Mouse (Mus musculus) left cerebral cortex, adult 8-10 months (tissue): Measurements from ENCODE around the gene Fscn3. TPM values are rescaled to one million over a fixed set of nuclear protein-coding genes. Genes with fewer than 3 reads are reported as not detected.
A peak's percentile ranks its signal among the peaks of the same experiment; 100 is the strongest.

Source experiments
- DNase-seq, 2 experiments: peaks; one replicate each; pipeline ENCODE4 v3.0.0; 2022; ENCODE audit warnings: low spot score in 2 of 2
- total RNA-seq, 4 experiments: library from RNA; stranded (reverse); gene quantifications; 2 replicates each; pipeline ENCODE4 v1.2.4; 2022

Gene Fscn3
- total RNA-seq: not detected

- no peak for DNase-seq
Observed at GRCm38 (mm10) chr6:28427096-28427839, at the start of gene Fscn3. Fscn3 (plus strand) TSS chr6:28427789.

DNA sequence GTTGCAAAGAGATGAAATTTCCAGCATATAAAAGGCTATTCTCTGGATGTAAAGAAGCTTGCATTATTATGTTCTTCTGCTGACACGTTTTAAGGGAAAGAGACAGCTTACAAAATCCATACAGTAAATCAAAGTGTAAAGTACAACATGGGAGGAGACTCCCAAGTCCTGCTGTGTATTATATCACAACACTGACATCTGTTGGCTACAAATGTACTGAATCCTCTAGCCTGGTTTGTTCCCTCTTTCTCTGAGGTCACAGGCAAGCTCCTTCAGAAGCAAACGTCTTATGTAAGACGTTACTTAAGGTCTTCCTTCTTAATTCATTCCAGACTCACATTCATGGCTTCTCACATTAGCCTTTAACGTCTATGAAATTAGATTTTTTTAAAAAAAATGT, 45.6 kb upstream of the Fscn3 start:
- no peak for DNase-seq

- DNase-seq: no peak
Observed at GRCm38 (mm10) chr6:28385169-28385568, 42.4 kb upstream of the Fscn3 start.

DNA sequence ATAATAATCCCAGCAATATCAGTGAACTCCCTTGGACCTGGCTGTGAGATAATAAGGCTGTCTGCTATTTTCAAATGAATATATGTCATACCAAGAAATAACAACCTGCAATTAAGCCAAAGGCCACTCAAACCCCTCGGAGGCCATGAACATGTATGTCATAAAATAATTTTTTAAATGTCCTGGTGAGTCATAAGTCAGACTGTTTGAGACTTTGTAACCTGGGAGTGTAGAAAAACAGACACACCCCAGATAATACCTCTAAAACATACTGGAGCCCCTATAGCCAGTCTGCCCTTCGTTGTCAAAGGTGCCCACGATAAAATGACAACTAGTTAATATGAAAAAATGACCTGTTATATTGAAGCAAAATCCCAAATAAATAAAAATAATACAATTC, 38.6 kb upstream of the Fscn3 start:
- DNase-seq: no peak

- no peak for DNase-seq
Observed at GRCm38 (mm10) chr6:28396051-28396852, 31.3 kb upstream of the Fscn3 start.

DNA sequence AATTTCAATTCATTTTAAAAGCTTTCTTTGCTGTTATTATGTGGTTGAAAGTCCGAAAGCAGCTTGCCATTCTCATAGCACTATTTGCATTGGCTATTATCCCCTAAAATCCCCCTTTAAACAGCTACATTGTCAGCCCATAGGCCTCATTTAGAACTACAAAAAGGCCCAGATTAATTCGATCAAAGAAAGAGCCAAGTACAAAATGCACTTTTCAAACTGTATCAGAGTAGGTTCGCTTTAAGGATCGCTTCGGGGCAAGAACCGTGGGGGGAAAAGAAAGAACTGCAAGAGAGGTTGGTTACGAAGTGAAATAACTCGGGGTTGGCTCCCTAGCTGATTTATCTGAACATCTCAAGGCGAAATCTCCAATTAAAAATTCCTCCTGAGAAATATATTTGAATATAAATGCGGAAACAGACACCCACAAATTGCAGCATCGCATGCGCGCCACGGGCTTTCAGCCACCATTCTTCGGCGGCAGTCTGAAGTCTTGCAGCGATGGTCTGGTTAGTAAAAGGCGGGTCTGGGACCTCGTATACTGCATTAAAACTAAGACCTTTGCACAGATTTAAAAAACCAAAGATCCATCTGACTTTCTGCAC, 30.6 kb upstream of the Fscn3 start:
- no peak for DNase-seq

DNA sequence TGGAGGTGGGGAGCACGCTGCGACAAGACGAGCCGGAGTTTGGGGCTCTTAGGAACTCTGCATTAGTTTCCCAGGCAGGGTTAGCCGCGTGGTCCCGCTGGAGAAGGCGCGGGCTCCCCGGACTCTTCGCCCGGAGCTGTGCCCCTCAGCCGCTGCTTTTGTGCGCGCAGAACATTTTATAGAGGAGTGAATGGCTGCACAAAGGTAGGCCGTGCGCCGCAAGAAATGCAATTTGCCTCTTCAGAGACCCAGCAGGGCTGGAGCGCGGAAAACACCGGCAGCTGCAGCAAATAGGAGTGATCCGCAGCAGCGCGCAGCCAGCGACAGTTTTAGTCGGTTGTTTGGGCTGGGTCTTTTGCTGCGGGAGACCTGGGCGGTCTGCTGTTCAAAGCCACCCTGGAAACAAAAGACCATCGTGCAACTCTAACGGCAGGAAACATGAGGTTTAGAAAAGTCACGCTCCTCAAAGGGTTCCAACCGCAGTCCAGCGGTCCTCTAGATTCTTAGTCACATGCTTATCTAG, 29.8 kb upstream of the Fscn3 start, which contains the start of gene Zfp800:
TSS of gene Zfp800 (minus strand) at position 325 of the 523 bp plus-strand sequence.
- no peak for DNase-seq

DNA sequence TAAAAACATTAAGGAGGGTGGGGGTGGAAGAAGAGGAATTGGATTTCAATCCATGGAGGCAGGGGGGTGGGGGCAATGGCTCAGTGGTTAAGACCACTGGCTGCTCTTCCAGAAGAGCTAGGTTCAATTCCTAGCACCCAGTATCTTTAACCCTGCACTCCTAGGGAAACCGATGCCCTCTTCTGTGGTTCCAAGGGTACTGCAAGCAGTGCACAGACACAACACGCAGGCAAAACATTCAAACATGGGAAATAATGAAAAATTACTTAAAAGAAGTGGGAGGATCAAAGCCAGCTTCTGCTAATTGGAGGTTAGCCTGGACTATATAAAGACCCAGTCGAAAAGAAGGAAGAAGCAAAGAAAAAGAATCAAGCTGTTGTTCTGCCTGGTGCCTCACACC, 28.9 kb upstream of the Fscn3 start:
- no peak for DNase-seq

- DNase-seq: no peak
Observed at GRCm38 (mm10) chr6:28399791-28400190, 27.8 kb upstream of the Fscn3 start.

DNA sequence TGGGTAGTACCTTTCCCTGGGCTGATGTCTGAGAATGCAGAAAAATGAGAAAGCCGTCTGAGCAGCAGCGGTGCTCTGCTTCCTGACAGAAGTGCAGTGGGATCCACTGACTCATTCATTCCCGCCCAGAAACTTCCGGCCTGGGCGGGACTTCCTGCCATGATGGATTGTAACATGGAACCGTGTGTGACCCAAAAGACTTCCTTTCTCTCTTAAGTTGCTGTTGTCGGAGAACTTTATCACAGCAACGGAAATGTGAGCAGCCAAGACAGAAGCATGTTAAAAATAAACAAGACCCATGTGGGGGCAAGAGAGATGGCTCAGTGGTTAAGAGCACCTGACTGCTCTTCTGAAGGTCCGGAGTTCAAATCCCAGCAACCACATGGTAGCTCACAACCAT, 17.5 kb upstream of the Fscn3 start:
- no peak for DNase-seq

- no peak for DNase-seq
Observed at GRCm38 (mm10) chr6:28411236-28411635, 16.4 kb upstream of the Fscn3 start.

- no peak for DNase-seq
Observed at GRCm38 (mm10) chr6:28416981-28417380, 10.6 kb upstream of the Fscn3 start.

DNA sequence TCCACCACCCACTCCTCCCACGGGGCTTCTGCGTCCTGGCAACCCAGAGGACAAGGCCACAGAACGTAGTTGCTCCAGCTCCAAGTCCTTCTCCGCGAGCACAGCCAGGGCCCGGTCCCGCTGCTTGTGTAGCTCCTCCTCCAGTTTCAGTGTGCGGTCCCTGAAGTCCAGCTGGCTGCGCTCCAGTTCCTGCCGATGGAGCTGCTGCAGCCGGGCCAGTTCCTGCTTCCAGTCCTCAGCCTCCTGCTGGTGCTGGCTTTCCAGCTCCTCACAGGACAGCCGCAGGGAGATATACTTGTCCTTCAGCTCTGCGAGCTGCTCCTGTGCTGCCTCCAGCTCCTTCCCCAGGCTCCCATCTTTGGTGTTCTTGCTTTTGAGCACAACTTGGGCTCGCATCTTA, 9.1 kb upstream of the Fscn3 start:
- peak in 1 of 2 experiments; percentile 50 for DNase-seq

DNA sequence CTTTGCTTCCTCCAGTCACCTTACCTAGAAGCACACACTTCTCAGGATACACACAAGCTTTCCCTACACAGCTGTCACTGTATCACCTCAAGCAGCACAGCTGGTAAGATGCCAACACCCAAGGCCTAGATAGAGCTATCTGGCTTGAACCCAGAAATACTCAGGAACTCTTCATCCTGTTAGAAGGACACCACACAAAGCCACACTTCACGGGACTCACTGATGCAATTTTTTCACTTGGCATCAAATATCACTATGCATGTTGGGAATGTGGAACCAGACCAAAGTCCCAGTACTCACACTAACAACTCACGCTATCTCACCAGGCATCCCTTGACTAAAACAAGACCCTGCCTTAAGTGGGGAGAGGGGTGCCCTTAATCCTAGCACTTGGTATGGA, 7.9 kb upstream of the Fscn3 start:
- no peak for DNase-seq

- DNase-seq: peak in 1 of 2 experiments; percentile 29
Observed at GRCm38 (mm10) chr6:28420361-28420760, 7.2 kb upstream of the Fscn3 start.

- DNase-seq: no peak
Observed at GRCm38 (mm10) chr6:28420865-28421264, 6.7 kb upstream of the Fscn3 start.

DNA sequence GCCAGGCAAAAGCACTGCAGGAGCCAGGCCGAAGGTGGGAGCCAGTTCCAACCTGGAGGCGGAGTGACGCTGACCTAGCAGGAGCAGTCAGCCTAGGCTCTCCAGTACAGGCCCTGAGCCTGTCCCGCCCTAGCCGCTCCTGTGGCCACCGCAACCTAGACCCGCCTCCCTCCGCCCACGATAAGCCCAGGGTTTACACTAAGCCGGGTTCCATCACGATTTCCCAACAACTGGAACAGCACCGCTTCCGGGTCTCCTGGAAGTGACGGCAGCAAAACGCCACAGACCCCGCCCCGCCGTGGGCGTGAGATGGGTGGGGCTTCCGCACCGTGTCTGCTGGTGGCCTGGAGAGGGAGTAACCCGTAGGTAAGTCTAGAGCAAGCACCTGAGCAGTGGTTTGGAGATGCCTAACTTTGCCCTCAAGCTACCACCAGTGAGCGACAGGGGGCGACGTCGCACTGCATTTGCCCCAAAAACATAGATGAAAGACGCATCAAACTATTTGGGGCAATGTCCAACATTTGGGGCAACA, 6.1 kb upstream of the Fscn3 start:
- peak; percentile 87 to 94 for DNase-seq

- no peak for DNase-seq
Observed at GRCm38 (mm10) chr6:28422651-28423290, 4.8 kb upstream of the Fscn3 start.

DNA sequence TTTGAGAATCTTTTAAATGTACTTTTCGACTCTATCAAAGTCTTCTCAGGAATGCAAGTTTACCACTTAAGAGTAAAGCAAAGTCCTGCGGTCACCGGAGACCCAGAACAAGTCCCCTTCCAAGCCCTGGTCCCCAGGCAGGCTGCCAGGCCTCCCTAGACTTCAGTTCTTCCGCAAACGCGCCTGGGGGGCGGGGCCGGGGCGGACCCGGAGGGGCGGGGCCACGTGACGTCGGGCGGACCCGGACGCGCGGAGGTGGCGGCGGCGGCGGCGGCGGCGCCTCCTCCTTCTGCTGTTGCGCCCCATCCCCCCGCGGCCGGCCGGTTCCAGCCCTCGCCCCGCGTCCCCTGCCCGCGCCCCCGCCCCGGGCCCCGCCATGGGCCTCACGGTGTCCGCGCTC, 4.3 kb upstream of the Fscn3 start, which contains the start of gene Arf5:
TSS of gene Arf5 (plus strand) at position 248 of the 400 bp plus-strand sequence.
- peak; percentile 80 to 89 for DNase-seq

DNA sequence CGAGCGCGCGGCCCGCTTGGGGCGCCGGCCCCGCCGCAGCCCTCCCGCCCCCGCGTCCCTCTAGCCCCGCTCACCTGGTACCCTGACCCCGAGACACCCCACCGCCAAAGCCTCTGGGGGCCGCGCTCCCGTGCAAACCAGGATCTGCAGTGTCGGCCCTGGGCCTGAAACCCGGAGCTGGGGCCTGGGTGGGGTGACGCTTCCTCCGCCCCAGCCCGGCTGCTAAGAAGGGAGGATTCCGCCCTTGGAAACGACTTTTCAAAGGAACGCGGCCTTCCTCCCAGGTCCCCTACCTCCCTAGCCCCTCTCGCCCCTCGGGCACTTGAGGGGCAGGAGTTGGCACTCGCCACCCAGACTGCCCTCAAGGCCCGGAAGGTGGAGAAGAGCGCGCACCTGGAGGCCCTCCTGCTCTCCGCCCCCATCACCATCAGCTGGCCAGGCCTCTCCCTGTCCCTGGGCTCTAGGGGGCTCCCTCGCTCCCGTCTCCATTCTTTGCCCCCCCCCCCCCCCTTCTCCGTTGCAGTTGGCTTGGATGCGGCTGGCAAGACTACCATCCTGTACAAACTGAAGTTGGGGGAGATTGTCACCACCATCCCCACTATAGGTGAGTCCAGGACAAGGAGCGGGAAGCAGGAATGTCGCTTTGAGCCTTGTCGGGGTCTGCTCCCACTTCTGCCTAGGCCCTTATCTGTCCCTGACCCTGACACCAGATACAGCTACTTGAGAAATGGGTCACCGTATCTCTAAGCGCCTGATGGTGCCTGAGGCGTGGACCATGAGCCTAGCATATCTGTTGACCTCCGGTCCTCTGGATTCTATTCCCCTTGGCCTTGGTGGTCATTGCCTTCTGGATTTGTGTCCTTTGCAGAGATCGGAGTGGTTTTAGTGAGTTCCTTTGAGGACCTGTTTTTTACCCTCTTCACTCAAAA, 3.6 kb upstream of the Fscn3 start:
- DNase-seq: peak; percentile 39 to 59
